Mouse (Mus musculus): Measurements from ENCODE around the gene Cldn10.

GRCm38 (mm10) chr14:118767673-118768353, 19.9 kb upstream of the Cldn10 start:
- no peak for TF ChIP-seq GATA1 (IDR thresholded peaks at IDR 0.05; ENCODE audit: borderline replicate concordance, low read length)
- TF ChIP-seq CTCF (IDR thresholded peaks at IDR 0.05; ENCODE audit: low read depth, low read length) = peak; percentile 100
